Mouse (Mus musculus) neural tube, embryonic 15.5 days (tissue): ENCODE results near the gene D2hgdh. TPM values are rescaled to one million over a fixed set of nuclear protein-coding genes. Genes with fewer than 3 reads are reported as not detected.
A peak's percentile ranks its signal among the peaks of the same experiment; 100 is the strongest.
"Not testable (repeated sequence)": the region's sequence is repeated elsewhere in the genome, so short reads cannot be mapped to it uniquely, and the experiment has no call there.

Experiments used
- ATAC-seq: fragments of 200-750 bp; cut with Nextera tagmentation; 2 replicates; pipeline ENCODE4 v1.8.0; 2017; ENCODE audit warnings: mild to moderate bottlenecking, moderate TSS enrichment, moderate library complexity; ENCODE audit not compliant: low FRiP score
- H3K27ac ChIP-seq: fragments of 300-500 bp; sonication (generic); replicated peaks from 2 replicates; pipeline ENCODE4 v1.5.1; 2015; ENCODE audit warnings: mild to moderate bottlenecking, inconsistent platforms
- H3K27me3 ChIP-seq: fragments of 300-500 bp; sonication (generic); replicated peaks from 2 replicates; pipeline ENCODE4 v1.6.1; 2015; ENCODE audit warnings: inconsistent platforms
- H3K36me3 ChIP-seq: fragments of 300-500 bp; sonication (generic); 2 replicates; pipeline ENCODE4 v1.6.1; 2015; ENCODE audit warnings: inconsistent platforms
- H3K4me1 ChIP-seq: fragments of 300-500 bp; sonication (generic); 2 replicates; pipeline ENCODE4 v1.6.1; 2015; ENCODE audit warnings: inconsistent platforms
- H3K4me2 ChIP-seq: fragments of 300-500 bp; sonication (generic); 2 replicates; pipeline ENCODE4 v1.6.1; 2015; ENCODE audit warnings: inconsistent platforms, mild to moderate bottlenecking, moderate library complexity
- H3K4me3 ChIP-seq: fragments of 300-500 bp; sonication (generic); replicated peaks from 2 replicates; pipeline ENCODE4 v1.5.1; 2015; ENCODE audit warnings: mild to moderate bottlenecking, inconsistent platforms
- H3K9ac ChIP-seq: fragments of 300-500 bp; sonication (generic); replicated peaks from 2 replicates; pipeline ENCODE4 v1.6.1; 2015; ENCODE audit warnings: mild to moderate bottlenecking, inconsistent platforms
- H3K9me3 ChIP-seq: fragments of 300-500 bp; sonication (generic); replicated peaks from 2 replicates; pipeline ENCODE4 v1.6.1; 2016; ENCODE audit warnings: inconsistent platforms
- WGBS: fragments of 180-500 bp; shearing (Covaris S2); methylation state at CpG from one replicate; pipeline ENCODE4 v1.1.7; 2015; ENCODE audit warnings: mixed read lengths; 5-methylcytosine and 5-hydroxymethylcytosine counted together
- polyA plus RNA-seq: library from polyadenylated mRNA; unstranded; fragments of >200 nt; fragmentation: Nextera tagmentation; extraction: Ambion mirVana; gene quantifications from 2 replicates; pipeline ENCODE4 v1.2.1, GENCODE M21; 2015

Gene D2hgdh
- polyA plus RNA-seq, 1 experiment from 2014 or later, result 16.0 TPM

GRCm38 (mm10) chr1:93808871-93809270, 15.8 kb upstream of the D2hgdh start:
- Histone ChIP-seq H3K9me3 (no peaks in the 10 kb centered on the region), H3K36me3 (peaks cover 58% of the 10 kb centered on the region), H3K27ac (no peak overlapping the region), H3K27me3 (no peaks in the 10 kb centered on the region), H3K4me2 (no peak overlapping the region), H3K9ac (no peak overlapping the region), H3K4me1 (peaks cover 18% of the 10 kb centered on the region), H3K4me3 (no peak overlapping the region)
- WGBS, result 93% methylated on average over 4 of the region's 4 CpGs
- ATAC-seq, result no peak

- Histone ChIP-seq H3K4me2 (no peak overlapping the region), H3K27me3 (no peaks in the 10 kb centered on the region), H3K4me3 (no peak overlapping the region), H3K36me3 (peaks cover 69% of the 10 kb centered on the region), H3K9ac (no peak overlapping the region), H3K27ac (no peak overlapping the region), H3K9me3 (no peaks in the 10 kb centered on the region), H3K4me1 (peaks cover 10% of the 10 kb centered on the region)
- 95% methylated on average over 3 of the region's 3 CpGs for WGBS
- ATAC-seq, result no peak
These were observed 14.7 kb upstream of the D2hgdh start for GRCm38 (mm10) chr1:93810011-93810410.

- WGBS, result 96% methylated on average over 8 of the region's 8 CpGs
- no peak overlapping the region for H3K27ac ChIP-seq
- ATAC-seq, result no peak
- no peaks in the 10 kb centered on the region for H3K9me3 ChIP-seq
- H3K27me3 ChIP-seq, result no peaks in the 10 kb centered on the region
- H3K4me2 ChIP-seq, result no peak overlapping the region
- no peaks in the 10 kb centered on the region for H3K4me1 ChIP-seq
- no peak overlapping the region for H3K9ac ChIP-seq
- H3K4me3 ChIP-seq, result no peak overlapping the region
- H3K36me3 ChIP-seq, result peaks cover 83% of the 10 kb centered on the region
These were observed 13.1 kb upstream of the D2hgdh start for GRCm38 (mm10) chr1:93811495-93812039.

- peaks cover 86% of the 10 kb centered on the region for H3K36me3 ChIP-seq
- no peak for ATAC-seq
- H3K27me3 ChIP-seq, result no peaks in the 10 kb centered on the region
- no peak overlapping the region for H3K4me3 ChIP-seq
- no peak overlapping the region for H3K9ac ChIP-seq
- no peaks in the 10 kb centered on the region for H3K9me3 ChIP-seq
- no peak overlapping the region for H3K4me2 ChIP-seq
- 93% methylated on average over 8 of the region's 8 CpGs for WGBS
- no peaks in the 10 kb centered on the region for H3K4me1 ChIP-seq
- H3K27ac ChIP-seq, result no peak overlapping the region
These were observed 6.7 kb upstream of the D2hgdh start for GRCm38 (mm10) chr1:93817823-93818532.

GRCm38 (mm10) chr1:93818722-93819121, 6.0 kb upstream of the D2hgdh start:
- no peaks in the 10 kb centered on the region for H3K9me3 ChIP-seq
- no peaks in the 10 kb centered on the region for H3K27me3 ChIP-seq
- no peak overlapping the region for H3K4me2 ChIP-seq
- H3K9ac ChIP-seq, result no peak overlapping the region
- peaks cover 78% of the 10 kb centered on the region for H3K36me3 ChIP-seq
- no peak overlapping the region for H3K4me3 ChIP-seq
- ATAC-seq, result no peak
- H3K27ac ChIP-seq, result no peak overlapping the region
- H3K4me1 ChIP-seq, result no peaks in the 10 kb centered on the region
- 83% methylated on average over 7 of the region's 7 CpGs for WGBS

- 89% methylated on average over 3 of the region's 3 CpGs for WGBS
- H3K4me2 ChIP-seq, result peak overlapping the region; percentile 83
- peaks cover 19% of the 10 kb centered on the region for H3K4me1 ChIP-seq
- no peaks in the 10 kb centered on the region for H3K27me3 ChIP-seq
- no peak overlapping the region for H3K9ac ChIP-seq
- ATAC-seq, result no peak
- H3K9me3 ChIP-seq, result no peaks in the 10 kb centered on the region
- peaks cover 28% of the 10 kb centered on the region for H3K36me3 ChIP-seq
- no peak overlapping the region for H3K4me3 ChIP-seq
- peak overlapping the region; percentile 99; the same call in 1 of the 2 replicates for H3K27ac ChIP-seq
These were observed 763 bp upstream of the D2hgdh start for GRCm38 (mm10) chr1:93823796-93824495.

- peaks cover 19% of the 10 kb centered on the region for H3K4me1 ChIP-seq
- peak overlapping the region; percentile 99 for H3K27ac ChIP-seq
- peak overlapping the region; percentile 83 for H3K4me2 ChIP-seq
- peaks cover 15% of the 10 kb centered on the region for H3K36me3 ChIP-seq
- H3K9me3 ChIP-seq, result no peaks in the 10 kb centered on the region
- H3K9ac ChIP-seq, result peak overlapping the region; percentile 76
- peak; percentile 95 for ATAC-seq
- H3K4me3 ChIP-seq, result peak overlapping the region; percentile 63
- H3K27me3 ChIP-seq, result no peaks in the 10 kb centered on the region
- under 1% methylated on average over 30 of the region's 30 CpGs for WGBS
These were observed 481 bp downstream of the D2hgdh start for GRCm38 (mm10) chr1:93825105-93825674.

GRCm38 (mm10) chr1:93825771-93826539, 1.2 kb downstream of the D2hgdh start:
- Histone ChIP-seq H3K9ac (peak overlapping the region; percentile 76), H3K36me3 (peaks cover 10% of the 10 kb centered on the region), H3K27ac (peak overlapping the region; percentile 99), H3K4me3 (peak overlapping the region; percentile 63), H3K4me1 (peaks cover 19% of the 10 kb centered on the region), H3K27me3 (no peaks in the 10 kb centered on the region), H3K9me3 (no peaks in the 10 kb centered on the region), H3K4me2 (peak overlapping the region; percentile 83)
- ATAC-seq, result peak; percentile 52
- 43% methylated on average over 27 of the region's 27 CpGs for WGBS

GRCm38 (mm10) chr1:93826540-93826835, 1.8 kb downstream of the D2hgdh start:
- WGBS, result 97% methylated on average over 9 of the region's 9 CpGs
- Histone ChIP-seq H3K36me3 (peaks cover 5% of the 10 kb centered on the region; the same call in 1 of the 2 replicates), H3K9me3 (no peaks in the 10 kb centered on the region), H3K9ac (no peak overlapping the region), H3K4me2 (peak overlapping the region; percentile 83; the same call in 1 of the 2 replicates), H3K27ac (peak overlapping the region; percentile 99; the same call in 1 of the 2 replicates), H3K4me1 (peaks cover 19% of the 10 kb centered on the region), H3K4me3 (no peak overlapping the region), H3K27me3 (no peaks in the 10 kb centered on the region)
- ATAC-seq, result no peak

- H3K9me3 ChIP-seq, H3K4me1 ChIP-seq, H3K27me3 ChIP-seq, H3K4me2 ChIP-seq, H3K4me3 ChIP-seq, ATAC-seq, H3K9ac ChIP-seq, H3K36me3 ChIP-seq, H3K27ac ChIP-seq: not testable (repeated sequence)
- 72% methylated on average over 2 of the region's 4 CpGs for WGBS
These were observed 8.1 kb downstream of the D2hgdh start for GRCm38 (mm10) chr1:93832754-93833360.

- Histone ChIP-seq H3K27me3 (no peaks in the 10 kb centered on the region), H3K9me3 (no peaks in the 10 kb centered on the region), H3K36me3 (0 out of 2 replicates have a peak, but pooled peaks cover 4% of the 10 kb centered on the region), H3K27ac (no peak overlapping the region), H3K4me3 (no peak overlapping the region), H3K4me2 (no peak overlapping the region), H3K4me1 (no peaks in the 10 kb centered on the region), H3K9ac (no peak overlapping the region)
- ATAC-seq, result no peak
- 87% methylated on average over 7 of the region's 7 CpGs for WGBS
These were observed 10.0 kb downstream of the D2hgdh start for GRCm38 (mm10) chr1:93834671-93835150.
